Mouse (Mus musculus) G1E (cell line): ENCODE results near the gene Tnfrsf13c. TPM values are rescaled to one million over a fixed set of nuclear protein-coding genes. Genes with fewer than 3 reads are reported as not detected.

Experiments
- ATAC-seq: 2 replicates; pipeline ENCODE4 v1.8.0; 2016; ENCODE audit warnings: mild to moderate bottlenecking; ENCODE audit not compliant: insufficient number of reproducible peaks, poor library complexity, low FRiP score, severe bottlenecking; ENCODE audit errors: extremely low read depth
- DNase-seq: peaks from one replicate; pipeline ENCODE4 v3.0.0; 2012; ENCODE audit warnings: low spot score
- H3K27me3 ChIP-seq: 2 replicates; pipeline ENCODE4 v1.6.1; 2012; ENCODE audit warnings: mild to moderate bottlenecking, low read length, inconsistent platforms; ENCODE audit not compliant: insufficient read depth
- H3K36me3 ChIP-seq: replicated peaks from 2 replicates; pipeline ENCODE3; 2012; ENCODE audit warnings: mild to moderate bottlenecking, inconsistent platforms
- H3K4me1 ChIP-seq: 2 replicates; pipeline ENCODE4 v1.6.1; 2012; ENCODE audit warnings: low read depth, low read length, inconsistent platforms, mixed read lengths; ENCODE audit not compliant: insufficient read depth
- H3K4me3 ChIP-seq: 2 replicates; pipeline ENCODE4 v1.5.1; 2012; ENCODE audit warnings: low read depth, mild to moderate bottlenecking, inconsistent platforms, low read length, moderate library complexity, mixed read lengths
- H3K9me3 ChIP-seq: replicated peaks from 2 replicates; pipeline ENCODE4 v1.6.1; 2012; ENCODE audit warnings: inconsistent platforms
- CTCF ChIP-seq: IDR thresholded peaks from 2 replicates; pipeline ENCODE4 v1.5.1; 2012; ENCODE audit warnings: low read depth, low read length, inconsistent platforms, mixed read lengths
- GATA1 ChIP-seq: IDR thresholded peaks from 2 replicates; pipeline ENCODE4 v1.6.1; 2012; ENCODE audit warnings: borderline replicate concordance, low read length, inconsistent platforms, mixed read lengths
- GATA2 ChIP-seq: IDR thresholded peaks from 2 replicates; pipeline ENCODE4 v1.6.1; 2012; ENCODE audit warnings: low read depth, low read length, inconsistent platforms, borderline replicate concordance
- POLR2AphosphoS5 ChIP-seq: IDR thresholded peaks from 2 replicates; pipeline ENCODE4 v1.6.1; 2012; ENCODE audit warnings: low read depth, low read length, inconsistent platforms; ENCODE audit not compliant: insufficient replicate concordance
- TAL1 ChIP-seq: conservative IDR thresholded peaks from 2 replicates; pipeline ENCODE4 v1.6.1; 2012; ENCODE audit warnings: low read depth, low read length, inconsistent platforms, mixed read lengths
- polyA plus RNA-seq: library from polyadenylated mRNA; stranded (reverse); fragments of >175 nt; gene quantifications from 2 replicates; pipeline ENCODE4 v1.2.3, GENCODE M21; 2012
- total RNA-seq, 2 experiments: library from RNA; stranded (forward) in 1 of 2; stranded (reverse) in 1 of 2; fragments of 200-1000 nt in 1 of 2; fragments of >200 nt in 1 of 2; fragmentation: Nextera tagmentation in 1 of 2; gene quantifications; 2 replicates each; pipeline ENCODE4 v1.2.3; 2014 to 2017

The Tnfrsf13c gene
- total RNA-seq (2014; fragmentation: Nextera tagmentation): 1.6 and 2.4 TPM in 2 replicates
- total RNA-seq (2017): 0.71 and 1.2 TPM in 2 replicates
- 0.18 and 0.65 TPM in 2 replicates for polyA plus RNA-seq

DNA sequence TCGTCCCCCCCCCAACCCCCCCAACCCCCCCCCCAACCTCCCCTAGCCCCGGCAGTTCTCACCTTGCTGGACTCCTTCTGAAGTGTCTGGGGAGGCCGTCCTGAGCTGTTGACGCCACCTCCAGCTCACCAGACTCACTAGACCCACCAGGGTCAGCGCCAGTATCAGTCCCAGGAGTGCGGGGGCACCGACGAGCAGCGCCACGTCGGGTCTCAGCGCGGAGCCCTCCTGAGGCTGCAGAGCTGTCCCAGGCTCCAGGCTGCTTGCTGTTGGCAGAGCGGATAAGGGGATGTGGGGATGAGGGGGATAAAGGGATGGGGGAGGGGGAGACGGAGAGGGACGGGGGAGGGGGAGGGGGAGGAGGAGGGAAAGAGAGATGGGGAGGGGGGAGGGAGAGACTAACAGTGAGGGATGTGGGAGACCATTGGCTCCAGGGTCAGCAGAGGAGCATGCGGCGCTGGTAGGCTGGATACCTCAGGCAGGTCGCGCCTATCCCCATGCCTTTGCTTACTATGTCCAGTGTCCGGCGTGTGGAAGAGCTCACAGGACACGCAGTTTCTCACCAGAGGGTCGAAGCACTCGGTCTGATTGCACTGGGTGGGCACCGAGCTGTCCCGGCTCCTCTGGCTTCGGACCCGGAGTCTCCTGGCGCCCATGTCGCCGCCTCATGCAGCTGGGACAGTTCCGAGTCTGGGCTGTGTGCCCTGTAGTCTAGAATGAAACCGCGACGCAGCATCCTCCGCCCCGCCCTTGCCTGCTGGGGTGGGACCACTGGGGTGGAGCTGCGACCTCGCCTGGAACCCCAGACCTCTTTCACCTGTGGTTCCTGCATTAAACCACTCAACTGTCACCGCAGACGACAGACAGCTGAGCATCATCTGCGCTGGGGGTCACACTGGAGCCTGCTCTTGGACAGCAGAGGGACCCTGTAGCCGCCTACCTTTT, at the start of gene Tnfrsf13c:
TSS of gene Tnfrsf13c (minus strand) at position 713 of the 945 bp plus-strand sequence.
- Histone ChIP-seq H3K36me3 (no peaks in the 10 kb centered on the region), H3K9me3 (no peaks in the 10 kb centered on the region), H3K4me1 (peaks cover 39% of the 10 kb centered on the region), H3K27me3 (peaks cover 61% of the 10 kb centered on the region), H3K4me3 (peak within 1 kb of the TSS; percentile 66; the same call in 1 of the 2 replicates)
- no peak for DNase-seq
- no peak for ATAC-seq
- TF ChIP-seq GATA1 (no peak), GATA2 (no peak), POLR2AphosphoS5 (no peak), CTCF (no peak), TAL1 (no peak)

DNA sequence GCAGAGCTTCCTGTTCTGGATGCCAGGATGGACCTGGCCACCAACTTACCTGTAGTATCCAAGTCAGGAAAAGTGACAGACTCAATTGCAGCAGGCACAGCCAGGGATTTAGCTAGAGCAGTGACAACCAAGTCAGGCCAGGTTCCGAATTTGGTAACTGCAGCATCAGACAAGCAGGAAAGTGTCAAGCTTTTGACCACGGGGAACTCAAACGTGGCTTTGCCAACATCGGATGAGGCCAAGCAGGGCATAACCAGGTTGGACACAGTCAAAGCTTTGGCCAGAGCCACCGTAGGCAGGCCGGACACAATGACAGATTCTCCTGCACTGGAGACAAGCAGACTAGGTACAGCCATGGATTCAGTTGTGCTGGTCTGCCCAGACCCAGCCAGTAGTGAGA, 48.1 kb upstream of the Tnfrsf13c start:
- Histone ChIP-seq H3K9me3 (no peaks in the 10 kb centered on the region), H3K4me3 (no peak overlapping the region), H3K36me3 (no peaks in the 10 kb centered on the region), H3K27me3 (peaks cover 62% of the 10 kb centered on the region), H3K4me1 (peaks cover 3% of the 10 kb centered on the region; the same call in 1 of the 2 replicates)
- ATAC-seq (no peak), DNase-seq (no peak)
- TF ChIP-seq CTCF (no peak), TAL1 (no peak), POLR2AphosphoS5 (no peak), GATA1 (no peak), GATA2 (no peak)

DNA sequence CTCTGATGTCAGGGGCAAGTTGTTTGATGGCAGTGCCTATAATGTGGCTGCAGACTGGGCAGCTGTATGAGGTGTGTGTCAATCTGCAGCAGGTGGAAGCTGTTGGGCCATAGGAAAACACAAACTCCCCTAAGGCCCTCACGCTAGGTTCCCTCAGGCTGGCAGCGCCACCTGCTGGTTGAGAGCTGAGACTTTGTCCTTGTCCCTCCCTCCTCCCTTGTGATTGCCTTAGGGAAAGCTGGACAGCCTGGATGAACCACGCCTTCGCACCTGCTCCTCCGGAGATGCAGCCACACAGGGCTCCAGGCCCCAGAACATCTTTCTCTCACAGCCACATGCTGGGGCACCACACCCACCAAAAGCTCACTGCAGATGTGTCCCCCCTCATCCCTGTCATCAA, 47.0 kb upstream of the Tnfrsf13c start:
- TF ChIP-seq GATA1 (no peak), CTCF (peak; percentile 77), POLR2AphosphoS5 (no peak), GATA2 (no peak), TAL1 (no peak)
- Histone ChIP-seq H3K9me3 (no peaks in the 10 kb centered on the region), H3K4me1 (peaks cover 3% of the 10 kb centered on the region; the same call in 1 of the 2 replicates), H3K27me3 (peaks cover 58% of the 10 kb centered on the region), H3K4me3 (no peak overlapping the region), H3K36me3 (no peaks in the 10 kb centered on the region)
- DNase-seq: peak; percentile 64
- ATAC-seq: no peak

DNA sequence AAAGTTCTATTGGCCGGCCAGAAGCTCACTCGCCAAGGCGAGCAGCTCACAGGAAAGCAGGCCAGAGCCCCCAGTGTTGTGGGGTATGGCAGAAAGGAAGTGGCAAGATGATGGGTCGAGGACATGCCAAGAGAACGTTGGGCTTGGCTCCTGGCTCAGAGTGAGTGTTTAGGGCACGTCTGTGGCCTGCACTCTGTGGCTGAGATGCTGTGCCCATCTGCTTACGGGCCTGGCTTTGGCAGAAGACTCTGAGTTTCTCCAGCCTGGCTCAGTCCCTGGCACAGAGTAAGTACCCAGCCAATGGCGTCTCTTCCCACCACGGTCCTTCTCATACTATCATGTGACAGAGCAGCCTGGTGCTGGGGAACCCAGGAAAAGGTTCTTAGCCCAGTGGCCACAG, 44.6 kb upstream of the Tnfrsf13c start:
- Histone ChIP-seq H3K9me3 (no peaks in the 10 kb centered on the region), H3K4me1 (0 out of 2 replicates have a peak, but pooled peaks cover 3% of the 10 kb centered on the region), H3K27me3 (peaks cover 50% of the 10 kb centered on the region), H3K4me3 (no peak overlapping the region), H3K36me3 (no peaks in the 10 kb centered on the region)
- ATAC-seq (no peak), DNase-seq (no peak)
- no peak for TF ChIP-seq CTCF
- TF ChIP-seq GATA1: no peak
- no peak for TF ChIP-seq TAL1
- no peak for TF ChIP-seq GATA2
- TF ChIP-seq POLR2AphosphoS5: no peak

DNA sequence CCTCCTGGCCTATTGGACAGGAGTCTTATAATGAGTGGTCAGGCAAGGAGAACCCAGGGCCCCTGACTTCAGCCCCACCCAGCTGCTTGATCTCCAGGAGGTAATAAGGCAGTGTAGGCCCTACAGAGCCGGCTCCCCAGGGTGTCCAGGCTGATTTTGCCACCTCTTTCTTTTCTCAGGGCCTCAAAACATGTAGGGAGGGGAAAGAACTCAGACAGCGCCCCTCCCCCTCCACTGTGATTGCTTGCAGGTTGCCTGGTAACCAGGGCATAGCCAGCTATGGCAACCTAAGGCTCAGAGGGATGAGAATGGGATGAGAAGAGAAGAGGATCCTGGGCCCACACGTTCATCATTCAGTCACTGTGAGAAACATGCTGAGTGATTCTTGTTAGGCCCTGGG, 44.0 kb upstream of the Tnfrsf13c start:
- Histone ChIP-seq H3K9me3 (no peaks in the 10 kb centered on the region), H3K4me1 (0 out of 2 replicates have a peak, but pooled peaks cover 3% of the 10 kb centered on the region), H3K36me3 (no peaks in the 10 kb centered on the region), H3K4me3 (no peak overlapping the region), H3K27me3 (peaks cover 50% of the 10 kb centered on the region)
- TF ChIP-seq POLR2AphosphoS5: no peak
- TF ChIP-seq GATA2: no peak
- no peak for TF ChIP-seq GATA1
- TF ChIP-seq TAL1: no peak
- TF ChIP-seq CTCF: no peak
- ATAC-seq: no peak
- no peak for DNase-seq

DNA sequence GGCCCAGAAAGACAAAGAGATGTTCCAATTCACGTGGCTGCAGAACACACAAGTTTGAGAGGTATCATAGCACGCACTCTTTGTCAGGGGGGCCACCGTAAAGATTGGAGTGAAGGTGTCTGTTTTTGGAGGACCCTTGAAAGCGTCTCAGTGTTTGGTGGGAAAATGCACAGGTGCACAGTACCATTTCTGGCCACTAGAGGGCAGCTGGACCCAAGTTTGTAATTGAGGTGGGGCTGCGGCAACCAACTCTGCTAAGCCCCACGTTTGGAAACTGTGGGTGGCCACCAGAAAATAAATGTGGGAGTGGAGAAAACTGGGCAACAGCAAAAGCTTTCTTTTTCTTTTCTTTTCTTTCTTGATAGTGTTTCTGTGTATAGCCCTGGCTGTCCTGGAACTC, 42.2 kb upstream of the Tnfrsf13c start:
- H3K27me3 ChIP-seq: peaks cover 43% of the 10 kb centered on the region
- H3K36me3 ChIP-seq: no peaks in the 10 kb centered on the region
- no peaks in the 10 kb centered on the region for H3K9me3 ChIP-seq
- H3K4me1 ChIP-seq: 0 out of 2 replicates have a peak, but pooled peaks cover 3% of the 10 kb centered on the region
- TF ChIP-seq CTCF (peak; percentile 85), TAL1 (no peak)
- no peak overlapping the region for H3K4me3 ChIP-seq
- no peak; the same call in 1 of the 2 replicates for ATAC-seq
- DNase-seq: peak; percentile 26
